Mouse (Mus musculus) limb, embryonic 11.5 days (tissue): Measurements from ENCODE around the gene Pcsk5. TPM values are rescaled to one million over a fixed set of nuclear protein-coding genes. Genes with fewer than 3 reads are reported as not detected.

Experiments
- ATAC-seq: fragments of 200-750 bp; cut with Nextera tagmentation; 2 replicates; pipeline ENCODE4 v1.8.0; 2017; ENCODE audit warnings: low read depth; ENCODE audit not compliant: insufficient number of reproducible peaks, low FRiP score, low TSS enrichment
- DNase-seq: peaks from one replicate; pipeline ENCODE4 v3.0.0-alpha.2; 2015; ENCODE audit warnings: low spot score
- H3K27ac ChIP-seq: fragments of 300-500 bp; sonication (generic); replicated peaks from 2 replicates; pipeline ENCODE4 v1.5.1; 2014; ENCODE audit warnings: low read depth, mild to moderate bottlenecking, low read length
- H3K27me3 ChIP-seq: fragments of 300-500 bp; sonication (generic); 2 replicates; pipeline ENCODE4 v1.6.1; 2014; ENCODE audit warnings: mild to moderate bottlenecking, low read length, mixed read lengths; ENCODE audit not compliant: control insufficient read depth, insufficient read depth
- H3K36me3 ChIP-seq: fragments of 300-500 bp; sonication (generic); 2 replicates; pipeline ENCODE4 v1.6.1; 2014; ENCODE audit warnings: mild to moderate bottlenecking, low read length, moderate library complexity, mixed read lengths; ENCODE audit not compliant: control insufficient read depth, insufficient read depth
- H3K4me1 ChIP-seq: fragments of 300-500 bp; sonication (generic); 2 replicates; pipeline ENCODE4 v1.6.1; 2014; ENCODE audit warnings: low read length, mixed read lengths; ENCODE audit not compliant: control insufficient read depth, insufficient read depth
- H3K4me2 ChIP-seq: fragments of 300-500 bp; sonication (generic); 2 replicates; pipeline ENCODE4 v1.6.1; 2014; ENCODE audit warnings: low read depth, mild to moderate bottlenecking, moderate library complexity; ENCODE audit not compliant: severe bottlenecking
- H3K4me3 ChIP-seq: fragments of 300-500 bp; sonication (generic); 2 replicates; pipeline ENCODE4 v1.5.1; 2014; ENCODE audit warnings: low read depth, low read length
- H3K9ac ChIP-seq: fragments of 300-500 bp; sonication (generic); 2 replicates; pipeline ENCODE4 v1.6.1; 2014; ENCODE audit warnings: mild to moderate bottlenecking, low read length
- H3K9me3 ChIP-seq: fragments of 300-500 bp; sonication (generic); 2 replicates; pipeline ENCODE4 v1.6.1; 2016; ENCODE audit warnings: low read length; ENCODE audit not compliant: control insufficient read depth
- WGBS: fragments of 180-500 bp; shearing (Covaris S2); extraction: QIAGEN DNeasy Blood & Tissue Kit; methylation state at CpG from one replicate; pipeline ENCODE4 v1.1.7; 2014; 5-methylcytosine and 5-hydroxymethylcytosine counted together
- polyA plus RNA-seq: library from polyadenylated mRNA; unstranded; fragments of >200 nt; fragmentation: Nextera tagmentation; extraction: Ambion mirVana; gene quantifications from 2 replicates; pipeline ENCODE4 v1.2.1, GENCODE M21; 2014

The Pcsk5 gene
- polyA plus RNA-seq, 1 experiment from 2014 or later: 10.5 TPM

- 0 out of 2 replicates have a peak, but pooled peaks cover 4% of the 10 kb centered on the region for H3K36me3 ChIP-seq
Measured at GRCm38 (mm10) chr19:17397922-17398321, 439.5 kb downstream of the Pcsk5 start.

GRCm38 (mm10) chr19:17396802-17397201, 440.6 kb downstream of the Pcsk5 start:
- Histone ChIP-seq H3K4me3 (no peak overlapping the region), H3K4me1 (0 out of 2 replicates have a peak, but pooled peaks cover 2% of the 10 kb centered on the region), H3K27me3 (no peaks in the 10 kb centered on the region), H3K9ac (no peak overlapping the region), H3K9me3 (no peaks in the 10 kb centered on the region), H3K36me3 (0 out of 2 replicates have a peak, but pooled peaks cover 4% of the 10 kb centered on the region), H3K27ac (no peak overlapping the region), H3K4me2 (no peak overlapping the region)
- DNase-seq (no peak), ATAC-seq (no peak)
- 96% methylated on average over 4 of the region's 4 CpGs for WGBS

More at GRCm38 (mm10) chr19:17397922-17398321, 439.5 kb downstream of the Pcsk5 start:
- Histone ChIP-seq H3K27ac (no peak overlapping the region), H3K9ac (no peak overlapping the region), H3K4me1 (0 out of 2 replicates have a peak, but pooled peaks cover 2% of the 10 kb centered on the region), H3K27me3 (no peaks in the 10 kb centered on the region), H3K9me3 (no peaks in the 10 kb centered on the region), H3K4me3 (no peak overlapping the region), H3K4me2 (no peak overlapping the region)
- DNase-seq (no peak), ATAC-seq (no peak)
- WGBS: 83% methylated on average over 5 of the region's 5 CpGs

- Histone ChIP-seq H3K4me3 (peak within 1 kb of the TSS; percentile 84), H3K27ac (no peak within 1 kb of the TSS), H3K4me1 (0 out of 2 replicates have a peak, but pooled peaks cover 2% of the 10 kb centered on the region), H3K4me2 (peak within 1 kb of the TSS; percentile 62), H3K9me3 (no peaks in the 10 kb centered on the region), H3K27me3 (no peaks in the 10 kb centered on the region), H3K36me3 (no peaks in the 10 kb centered on the region), H3K9ac (peak within 1 kb of the TSS; percentile 82)
- DNase-seq (peak; percentile 96), ATAC-seq (peak; percentile 96)
- WGBS: under 1% methylated on average over 58 of the region's 83 CpGs
Measured at GRCm38 (mm10) chr19:17393841-17394591, 443.4 kb downstream of the Pcsk5 start, which contains the start of gene Rfk. Gene Rfk (plus strand): TSS chr19:17394043.

GRCm38 (mm10) chr19:17392866-17393265, 444.6 kb downstream of the Pcsk5 start:
- Histone ChIP-seq H3K4me2 (peak overlapping the region; percentile 62; the same call in 1 of the 2 replicates), H3K4me1 (0 out of 2 replicates have a peak, but pooled peaks cover 2% of the 10 kb centered on the region), H3K4me3 (no peak overlapping the region), H3K9me3 (no peaks in the 10 kb centered on the region), H3K36me3 (no peaks in the 10 kb centered on the region), H3K27ac (no peak overlapping the region), H3K9ac (no peak overlapping the region), H3K27me3 (no peaks in the 10 kb centered on the region)
- DNase-seq: no peak
- 16% methylated on average over 3 of the region's 3 CpGs for WGBS
- ATAC-seq: no peak

- DNase-seq (peak; percentile 23), ATAC-seq (no peak)
- 29% methylated on average over 2 of the region's 2 CpGs for WGBS
- H3K36me3 ChIP-seq: no peaks in the 10 kb centered on the region
- no peaks in the 10 kb centered on the region for H3K4me1 ChIP-seq
- H3K27me3 ChIP-seq: no peaks in the 10 kb centered on the region
- no peak overlapping the region for H3K4me3 ChIP-seq
- no peak overlapping the region for H3K27ac ChIP-seq
- no peak overlapping the region for H3K9ac ChIP-seq
- no peaks in the 10 kb centered on the region for H3K9me3 ChIP-seq
- H3K4me2 ChIP-seq: no peak overlapping the region
Measured at GRCm38 (mm10) chr19:17388404-17388803, 449.0 kb downstream of the Pcsk5 start.

- ATAC-seq (no peak), DNase-seq (no peak)
- Histone ChIP-seq H3K4me3 (no peak overlapping the region), H3K36me3 (no peaks in the 10 kb centered on the region), H3K9ac (no peak overlapping the region), H3K4me2 (no peak overlapping the region), H3K4me1 (no peaks in the 10 kb centered on the region), H3K27me3 (no peaks in the 10 kb centered on the region), H3K27ac (no peak overlapping the region), H3K9me3 (no peaks in the 10 kb centered on the region)
- 72% methylated on average over 6 of the region's 6 CpGs for WGBS
Measured at GRCm38 (mm10) chr19:17386424-17386823, 451.0 kb downstream of the Pcsk5 start.

GRCm38 (mm10) chr19:17385426-17385825, 452.0 kb downstream of the Pcsk5 start:
- WGBS: 95% methylated on average over 1 of the region's 1 CpGs

GRCm38 (mm10) chr19:17385022-17385421, 452.4 kb downstream of the Pcsk5 start:
- H3K36me3 ChIP-seq: no peaks in the 10 kb centered on the region
- H3K27me3 ChIP-seq: no peaks in the 10 kb centered on the region
- H3K4me3 ChIP-seq: no peak overlapping the region
- ATAC-seq (no peak), DNase-seq (no peak)
- H3K4me1 ChIP-seq: no peaks in the 10 kb centered on the region
- H3K9me3 ChIP-seq: no peaks in the 10 kb centered on the region
- H3K27ac ChIP-seq: no peak overlapping the region
- 95% methylated on average over 4 of the region's 4 CpGs for WGBS
- H3K9ac ChIP-seq: no peak overlapping the region
- H3K4me2 ChIP-seq: no peak overlapping the region

More at GRCm38 (mm10) chr19:17385426-17385825, 452.0 kb downstream of the Pcsk5 start:
- Histone ChIP-seq H3K27me3 (no peaks in the 10 kb centered on the region), H3K4me3 (no peak overlapping the region), H3K36me3 (no peaks in the 10 kb centered on the region), H3K9ac (no peak overlapping the region), H3K27ac (no peak overlapping the region), H3K4me2 (no peak overlapping the region), H3K4me1 (no peaks in the 10 kb centered on the region), H3K9me3 (no peaks in the 10 kb centered on the region)
- no peak for ATAC-seq
- DNase-seq: no peak
